Mouse (Mus musculus): ENCODE measurements around the gene Olfr159.

GRCm38 (mm10) chr4:43772304-43772703 is 1.5 kb upstream of the Olfr159 start:
- TF ChIP-seq CTCF (IDR thresholded peaks at IDR 0.05; ENCODE audit: low read depth, low read length) (no peak), POLR2A (IDR thresholded peaks at IDR 0.05; ENCODE audit: extremely low read depth, insufficient read depth, low read length) (no peak)
